Mouse (Mus musculus) embryonic facial prominence, embryonic 14.5 days (tissue): ENCODE data around the gene Zbtb25. TPM values are rescaled to one million over a fixed set of nuclear protein-coding genes. Genes with fewer than 3 reads are reported as not detected.
A peak's percentile ranks its signal among the peaks of the same experiment; 100 is the strongest.

Source experiments
- ATAC-seq: fragments of 200-750 bp; cut with Nextera tagmentation; 2 replicates; pipeline ENCODE4 v1.8.0; 2017; ENCODE audit warnings: low read depth, moderate number of reproducible peaks, moderate TSS enrichment
- DNase-seq: peaks from one replicate; pipeline ENCODE4 v3.0.0-alpha.2; 2015; ENCODE audit warnings: low spot score
- H3K27ac ChIP-seq: fragments of 300-500 bp; sonication (generic); replicated peaks from 2 replicates; pipeline ENCODE4 v1.5.1; 2014; ENCODE audit warnings: low read depth, mild to moderate bottlenecking, low read length, moderate library complexity
- H3K27me3 ChIP-seq: fragments of 300-500 bp; sonication (generic); replicated peaks from 2 replicates; pipeline ENCODE4 v1.6.1; 2014; ENCODE audit warnings: low read length; ENCODE audit not compliant: control insufficient read depth, insufficient read depth
- H3K36me3 ChIP-seq: fragments of 300-500 bp; sonication (generic); 2 replicates; pipeline ENCODE4 v1.6.1; 2014; ENCODE audit warnings: low read length, mixed read lengths; ENCODE audit not compliant: control insufficient read depth, insufficient read depth
- H3K4me1 ChIP-seq: fragments of 300-500 bp; sonication (generic); 2 replicates; pipeline ENCODE4 v1.6.1; 2014; ENCODE audit warnings: antibody characterized with exemption, low read length; ENCODE audit not compliant: control insufficient read depth, insufficient read depth
- H3K4me2 ChIP-seq: fragments of 300-500 bp; sonication (generic); 2 replicates; pipeline ENCODE4 v1.6.1; 2014; ENCODE audit warnings: low read depth, mild to moderate bottlenecking, low read length, moderate library complexity, mixed read lengths
- H3K4me3 ChIP-seq: fragments of 300-500 bp; sonication (generic); 2 replicates; pipeline ENCODE4 v1.5.1; 2014; ENCODE audit warnings: low read depth, mild to moderate bottlenecking, low read length
- H3K9ac ChIP-seq: fragments of 300-500 bp; sonication (generic); 2 replicates; pipeline ENCODE4 v1.6.1; 2014; ENCODE audit warnings: low read depth, mild to moderate bottlenecking, low read length, moderate library complexity, mixed read lengths
- H3K9me3 ChIP-seq: fragments of 300-500 bp; sonication (generic); 2 replicates; pipeline ENCODE4 v1.6.1; 2016; ENCODE audit warnings: low read length; ENCODE audit not compliant: control insufficient read depth
- WGBS: fragments of 180-500 bp; shearing (Covaris S2); extraction: QIAGEN DNeasy Blood & Tissue Kit; methylation state at CpG from one replicate; pipeline ENCODE4 v1.1.7; 2014; 5-methylcytosine and 5-hydroxymethylcytosine counted together
- polyA plus RNA-seq: library from polyadenylated mRNA; unstranded; fragments of >200 nt; fragmentation: Nextera tagmentation; extraction: Ambion mirVana; gene quantifications from 2 replicates; pipeline ENCODE4 v1.2.1, GENCODE M21; 2014

The Zbtb25 gene
- polyA plus RNA-seq, 1 experiment from 2014 or later = 21.2 TPM

DNA sequence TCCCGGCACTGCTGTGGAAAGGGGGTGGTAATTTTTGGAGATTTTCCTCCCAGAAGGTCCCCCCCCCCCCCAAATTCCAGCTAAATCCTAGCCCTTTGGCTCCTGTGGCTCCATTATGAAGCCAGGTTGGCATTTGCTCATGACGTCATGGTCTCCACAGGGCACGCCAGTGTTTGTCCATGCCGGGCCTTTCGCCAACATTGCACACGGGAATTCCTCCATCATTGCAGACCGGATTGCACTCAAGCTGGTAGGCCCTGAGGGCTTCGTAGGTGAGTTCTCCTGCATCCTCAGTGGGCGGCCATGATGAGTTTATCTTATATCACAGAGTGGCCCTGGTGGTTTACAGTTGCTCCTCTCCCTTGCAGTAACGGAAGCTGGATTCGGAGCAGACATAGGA is 65.9 kb downstream of the Zbtb25 start:
- no peaks in the 10 kb centered on the region for H3K9me3 ChIP-seq
- ATAC-seq (no peak), DNase-seq (no peak)
- H3K36me3 ChIP-seq = peaks cover 54% of the 10 kb centered on the region
- H3K4me1 ChIP-seq = peaks cover 9% of the 10 kb centered on the region; the same call in 1 of the 2 replicates
- no peak overlapping the region for H3K4me3 ChIP-seq
- H3K4me2 ChIP-seq = no peak overlapping the region
- WGBS = 85% methylated on average over 11 of the region's 11 CpGs
- H3K9ac ChIP-seq = no peak overlapping the region
- 0 out of 2 replicates have a peak overlapping the region, but pooled peaks have one; percentile 21 for H3K27ac ChIP-seq
- H3K27me3 ChIP-seq = no peaks in the 10 kb centered on the region

DNA sequence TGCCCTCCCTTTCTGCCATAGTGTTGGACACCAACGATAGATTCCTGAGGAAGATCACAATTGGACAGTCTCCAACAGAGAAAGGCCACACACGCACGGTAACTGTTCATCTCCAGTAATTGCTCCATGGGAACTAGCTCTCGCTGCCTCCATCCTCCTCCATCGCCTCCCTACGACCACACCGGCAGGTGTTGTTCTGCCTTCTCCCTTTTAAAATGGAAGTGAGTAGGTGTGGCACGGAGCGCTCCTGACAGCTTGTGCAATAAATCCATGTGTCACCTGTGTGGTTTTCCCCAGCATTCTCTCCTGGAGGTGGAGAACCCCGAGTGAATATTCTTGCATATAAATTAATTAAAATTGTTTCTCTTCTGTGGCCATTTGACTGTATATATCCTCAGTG is 69.0 kb downstream of the Zbtb25 start:
- peaks cover 53% of the 10 kb centered on the region for H3K36me3 ChIP-seq
- H3K27ac ChIP-seq = no peak overlapping the region
- DNase-seq = no peak
- H3K9ac ChIP-seq = no peak overlapping the region
- no peak overlapping the region for H3K4me3 ChIP-seq
- no peaks in the 10 kb centered on the region for H3K9me3 ChIP-seq
- H3K4me1 ChIP-seq = no peaks in the 10 kb centered on the region
- no peak for ATAC-seq
- no peaks in the 10 kb centered on the region for H3K27me3 ChIP-seq
- 92% methylated on average over 10 of the region's 10 CpGs for WGBS
- no peak overlapping the region for H3K4me2 ChIP-seq

DNA sequence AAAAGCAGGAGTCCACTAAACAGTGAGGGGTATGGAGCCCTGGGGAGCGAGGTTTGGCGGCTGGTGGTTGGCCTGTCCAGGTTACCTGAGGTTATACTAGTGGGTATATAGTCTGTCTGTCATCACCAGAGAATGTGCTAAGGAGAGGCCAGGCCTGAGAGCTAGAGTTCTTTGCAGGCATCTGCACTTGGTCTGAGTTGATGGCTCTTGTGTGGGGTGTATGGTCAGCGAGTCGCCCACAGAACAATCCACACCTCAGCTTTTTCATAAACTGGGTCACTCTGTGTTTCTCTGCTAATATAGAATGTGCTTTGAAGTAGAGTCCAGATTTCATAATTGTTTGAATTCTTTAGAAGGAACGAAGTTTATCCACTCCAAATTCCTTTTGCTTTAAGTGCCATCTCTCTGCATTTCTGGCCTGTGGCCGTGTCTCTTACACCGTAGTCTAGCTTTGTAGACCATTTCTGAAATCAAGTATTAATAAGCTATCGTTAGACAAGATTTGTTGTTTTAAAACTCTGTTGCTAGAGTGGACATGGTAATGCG is 70.0 kb downstream of the Zbtb25 start:
- no peak overlapping the region for H3K27ac ChIP-seq
- no peaks in the 10 kb centered on the region for H3K4me1 ChIP-seq
- no peak for DNase-seq
- H3K27me3 ChIP-seq = no peaks in the 10 kb centered on the region
- H3K4me2 ChIP-seq = no peak overlapping the region
- peaks cover 62% of the 10 kb centered on the region for H3K36me3 ChIP-seq
- ATAC-seq = no peak
- H3K4me3 ChIP-seq = no peak overlapping the region
- WGBS = 94% methylated on average over 9 of the region's 9 CpGs
- no peak overlapping the region for H3K9ac ChIP-seq
- no peaks in the 10 kb centered on the region for H3K9me3 ChIP-seq

DNA sequence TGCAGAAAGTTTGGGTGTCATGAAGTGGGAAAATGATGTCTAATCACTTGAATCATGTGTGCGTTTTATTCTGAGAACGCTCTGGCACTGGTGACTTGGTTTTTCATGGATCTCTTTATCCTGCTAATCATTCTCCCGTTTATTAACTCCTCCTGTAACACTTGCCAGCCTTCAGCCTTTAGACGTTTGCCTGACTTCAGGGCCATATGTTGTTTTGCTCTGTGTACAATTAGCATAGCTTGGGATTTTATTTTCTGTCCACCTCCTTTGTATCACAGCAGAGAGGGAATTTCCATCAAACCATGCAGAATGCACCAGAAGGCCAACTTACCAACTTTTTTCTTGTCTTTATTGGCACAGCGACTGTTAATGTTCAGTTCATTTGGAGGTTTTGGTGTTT is 71.6 kb downstream of the Zbtb25 start:
- no peak overlapping the region for H3K4me3 ChIP-seq
- peaks cover 55% of the 10 kb centered on the region for H3K36me3 ChIP-seq
- H3K4me1 ChIP-seq = no peaks in the 10 kb centered on the region
- no peak overlapping the region for H3K4me2 ChIP-seq
- WGBS = 85% methylated on average over 5 of the region's 5 CpGs
- H3K9me3 ChIP-seq = no peaks in the 10 kb centered on the region
- DNase-seq (no peak), ATAC-seq (no peak)
- H3K27ac ChIP-seq = no peak overlapping the region
- H3K9ac ChIP-seq = no peak overlapping the region
- H3K27me3 ChIP-seq = no peaks in the 10 kb centered on the region

Other genes starting within 250 kb of the Zbtb25 start
- gene Esr2, start 192.3 kb downstream of the Zbtb25 start, polyA plus RNA-seq = 0.54 TPM in 1 of 2 replicates, not detected in the other
- gene Tex21, start 122.9 kb downstream of the Zbtb25 start, polyA plus RNA-seq = 0.08 and 0.30 TPM in 2 replicates
- gene Mthfd1, start 114.3 kb downstream of the Zbtb25 start, polyA plus RNA-seq = 57.4 and 59.5 TPM in 2 replicates
- gene Akap5, start 44.7 kb downstream of the Zbtb25 start, polyA plus RNA-seq = 1.1 and 1.3 TPM in 2 replicates
- 9.5 and 9.8 TPM in 2 replicates for gene Zbtb1, start 664 bp upstream of the Zbtb25 start, polyA plus RNA-seq
- gene Hspa2, start 34.6 kb upstream of the Zbtb25 start, polyA plus RNA-seq = 8.2 and 10.9 TPM in 2 replicates
- 3.3 and 6.2 TPM in 2 replicates for gene Ppp1r36, start 47.9 kb upstream of the Zbtb25 start, polyA plus RNA-seq
- 6.3 and 7.3 TPM in 2 replicates for gene Plekhg3, start 161.3 kb upstream of the Zbtb25 start, polyA plus RNA-seq